Mouse (Mus musculus): ENCODE measurements around the gene Adgrg5. TPM values are rescaled to one million over a fixed set of nuclear protein-coding genes. Genes with fewer than 3 reads are reported as not detected.

The Adgrg5 gene
- total RNA-seq, 4 experiments from 2014 or later, result 0.17 to 0.95 (median 0.46) TPM; not detected in 1

DNA sequence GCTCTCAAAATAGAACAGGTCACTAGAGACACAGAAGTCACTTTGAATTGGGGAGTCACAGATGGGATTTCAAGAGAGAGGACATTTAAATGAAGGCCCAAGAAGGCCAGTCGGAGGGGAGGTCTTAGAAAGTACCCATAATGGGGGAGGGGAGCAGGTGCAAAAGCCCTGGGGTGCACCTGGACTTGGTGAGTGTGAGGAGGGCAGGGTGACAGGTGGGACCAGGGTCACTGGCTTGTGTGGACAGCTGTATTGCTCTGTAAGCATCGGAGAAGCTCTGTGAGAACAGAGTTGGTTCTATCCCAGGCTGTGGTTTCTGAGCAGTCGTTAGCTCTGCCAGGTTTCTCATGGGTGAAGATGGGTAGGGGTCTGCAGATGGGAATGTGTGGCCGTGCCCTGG is 68.5 kb downstream of the Adgrg5 start:
- DNase-seq (ENCODE audit: low spot score in 2 of 2), result no peak

DNA sequence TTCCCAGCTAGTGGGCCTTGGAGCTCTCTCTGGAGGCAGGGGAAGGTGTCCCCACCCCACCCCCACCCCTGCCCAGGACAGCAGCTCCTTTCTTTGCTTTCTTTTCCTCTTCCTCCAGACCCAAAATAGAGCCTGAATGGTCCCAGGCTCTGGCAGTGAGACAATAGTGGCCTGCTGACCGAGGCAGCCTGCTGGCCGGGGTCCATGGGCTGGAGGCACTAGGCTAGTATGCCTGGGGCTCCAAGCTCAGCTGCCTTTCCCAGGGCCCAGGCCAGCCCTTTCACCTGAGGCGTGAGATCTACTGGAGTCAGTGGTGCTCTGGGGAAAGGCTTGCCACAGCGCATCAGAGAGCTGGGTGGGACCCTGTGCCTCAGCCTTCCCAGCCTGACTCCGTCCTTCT is 69.0 kb downstream of the Adgrg5 start:
- peak in 1 of 2 experiments; percentile 74 for DNase-seq (ENCODE audit: low spot score in 2 of 2)

Other genes starting within 250 kb of the Adgrg5 start
- gene Pllp, start 227.4 kb upstream of the Adgrg5 start, total RNA-seq (2022), result 10 to 100 TPM; 50.9 to 65.5 (median 55.6) TPM
- under 1 TPM in 3 of 4 experiments, not detected in 1; 0.22 to 0.72 (median 0.39) TPM for gene Ccl22, start 178.1 kb upstream of the Adgrg5 start, total RNA-seq (2022)
- gene Cx3cl1, start 151.7 kb upstream of the Adgrg5 start, total RNA-seq (2022), result 100 to 1,000 TPM; 417 to 480 (median 456) TPM
- 10 to 100 TPM in 1 of 4 experiments, 1 to 10 TPM in 3; 8.3 to 13.8 (median 9.6) TPM for gene Ccl17, start 113.2 kb upstream of the Adgrg5 start, total RNA-seq (2022)
- gene Coq9, start 85.4 kb upstream of the Adgrg5 start, total RNA-seq (2022), result 100 to 1,000 TPM in 1 of 4 experiments, 10 to 100 TPM in 3; 75.6 to 104 (median 90.6) TPM
- 10 to 100 TPM; 70.8 to 75.9 (median 72.0) TPM for gene Ciapin1, start 85.3 kb upstream of the Adgrg5 start, total RNA-seq (2022)
- gene Polr2c, start 66.2 kb upstream of the Adgrg5 start, total RNA-seq (2022), result 10 to 100 TPM; 64.6 to 75.4 (median 67.0) TPM
- gene Dok4, start 47.4 kb upstream of the Adgrg5 start, total RNA-seq (2022), result 10 to 100 TPM; 15.1 to 18.3 (median 17.3) TPM
- 1 to 10 TPM; 1.2 to 2.2 (median 1.8) TPM for gene Ccdc102a, start 5.6 kb upstream of the Adgrg5 start, total RNA-seq (2022)
- gene Adgrg1, start 51.1 kb downstream of the Adgrg5 start, total RNA-seq (2022), result 10 to 100 TPM; 72.9 to 94.8 (median 80.5) TPM
- gene Adgrg3, start 94.0 kb downstream of the Adgrg5 start, total RNA-seq (2022), result under 1 TPM in 2 of 4 experiments, not detected in 2; 0.27 to 0.30 TPM
- 1 to 10 TPM; 1.2 to 2.6 (median 1.9) TPM for gene Drc7, start 131.4 kb downstream of the Adgrg5 start, total RNA-seq (2022)
- 10 to 100 TPM; 46.1 to 50.9 (median 47.7) TPM for gene Katnb1, start 157.5 kb downstream of the Adgrg5 start, total RNA-seq (2022)

Data from left cerebral cortex, adult 8-10 months (tissue).